Mouse (Mus musculus): Measurements from ENCODE around the gene Gna13. TPM values are rescaled to one million over a fixed set of nuclear protein-coding genes. Genes with fewer than 3 reads are reported as not detected.

Gene Gna13
- polyA plus RNA-seq (2012; rRNA removed; ENCODE audit: low replicate concordance), result 21.3 and 26.6 TPM in 2 replicates

DNA sequence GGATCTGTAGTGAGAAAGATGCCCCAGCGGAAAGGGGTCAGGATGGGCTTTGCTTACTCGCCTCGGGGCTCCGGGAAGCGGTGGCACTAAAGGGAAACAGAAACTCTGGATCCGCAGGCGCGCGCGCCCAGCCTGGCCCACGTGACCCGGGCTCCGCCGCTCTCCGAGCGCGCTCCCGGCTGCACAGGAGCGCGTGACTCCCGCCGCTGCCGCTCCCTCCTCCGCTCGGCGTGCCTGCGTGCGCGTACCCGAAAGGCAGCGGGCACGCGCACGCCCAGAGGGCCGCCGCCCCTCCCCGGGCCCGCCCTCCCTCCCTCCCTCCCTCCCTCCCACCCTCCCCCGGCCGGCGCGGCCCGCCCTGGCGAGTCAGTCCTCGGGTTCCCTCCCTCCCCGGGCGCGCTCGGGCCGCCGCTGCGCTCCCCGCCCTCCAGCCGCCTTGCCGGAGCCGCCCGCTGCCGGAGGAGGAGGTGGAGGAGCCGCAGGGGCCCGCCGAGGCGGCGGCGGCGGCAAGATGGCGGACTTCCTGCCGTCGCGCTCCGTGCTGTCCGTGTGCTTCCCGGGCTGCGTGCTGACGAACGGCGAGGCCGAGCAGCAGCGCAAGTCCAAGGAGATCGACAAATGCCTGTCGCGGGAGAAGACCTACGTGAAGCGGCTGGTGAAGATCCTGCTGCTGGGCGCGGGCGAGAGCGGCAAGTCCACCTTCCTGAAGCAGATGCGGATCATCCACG lies at the start of gene Gna13:
TSS of gene Gna13 (plus strand) at position 369 of the 728 bp plus-strand sequence.

GRCm38 (mm10) chr11:109413617-109414016 lies 51.0 kb downstream of the Gna13 start, which contains the start of gene 9930022D16Rik:
TSS of gene 9930022D16Rik (plus strand) at chr11:109413917.

GRCm38 (mm10) chr11:109425392-109426271 lies 63.0 kb downstream of the Gna13 start, which contains the start of gene Amz2:
TSS of gene Amz2 (plus strand) at chr11:109425946.

Other genes starting within 250 kb of the Gna13 start
- 0.33 TPM in 1 of 2 replicates, not detected in the other for gene E030025P04Rik, start 218.5 kb upstream of the Gna13 start, polyA plus RNA-seq (2012; rRNA removed; ENCODE audit: low replicate concordance)
- 0.29 and 3.9 TPM in 2 replicates for gene Rgs9, start 64.7 kb upstream of the Gna13 start, polyA plus RNA-seq (2012; rRNA removed; ENCODE audit: low replicate concordance)
- not detected in 2 replicates for gene 9930022D16Rik, start 51.1 kb downstream of the Gna13 start, polyA plus RNA-seq (2012; rRNA removed; ENCODE audit: low replicate concordance)
- 56.4 and 57.5 TPM in 2 replicates for gene Amz2, start 63.1 kb downstream of the Gna13 start, polyA plus RNA-seq (2012; rRNA removed; ENCODE audit: low replicate concordance)
- gene Arsg, start 110.5 kb downstream of the Gna13 start, polyA plus RNA-seq (2012; rRNA removed; ENCODE audit: low replicate concordance), result 6.2 and 12.4 TPM in 2 replicates
- 1.2 and 4.3 TPM in 2 replicates for gene Slc16a6, start 110.8 kb downstream of the Gna13 start, polyA plus RNA-seq (2012; rRNA removed; ENCODE audit: low replicate concordance)
- gene Wipi1, start 249.1 kb downstream of the Gna13 start, polyA plus RNA-seq (2012; rRNA removed; ENCODE audit: low replicate concordance), result 54.5 and 57.0 TPM in 2 replicates